Mouse (Mus musculus): ENCODE results near the gene Fank1. TPM values are rescaled to one million over a fixed set of nuclear protein-coding genes. Genes with fewer than 3 reads are reported as not detected.
A peak's percentile ranks its signal among the peaks of the same experiment; 100 is the strongest.
"Not testable (repeated sequence)": the region's sequence is repeated elsewhere in the genome, so short reads cannot be mapped to it uniquely, and the experiment has no call there.

The Fank1 gene
- polyA plus RNA-seq, 1 experiment, result 0.04 TPM

GRCm38 (mm10) chr7:133879761-133880160, 103.1 kb downstream of the Fank1 start:
- 95% methylated on average over 8 of the region's 8 CpGs for WGBS

GRCm38 (mm10) chr7:133884759-133885431, 108.2 kb downstream of the Fank1 start:
- WGBS, result 61% methylated on average over 5 of the region's 9 CpGs
- not testable (repeated sequence) for DNase-seq (ENCODE audit: low read depth, low spot score)

More at GRCm38 (mm10) chr7:133879761-133880160, 103.1 kb downstream of the Fank1 start:
- DNase-seq (ENCODE audit: low read depth, low spot score), result no peak

- no peak for DNase-seq (ENCODE audit: low read depth, low spot score)
- WGBS, result 80% methylated on average over 19 of the region's 19 CpGs
Measured at GRCm38 (mm10) chr7:133888926-133889920, 112.6 kb downstream of the Fank1 start.

DNA sequence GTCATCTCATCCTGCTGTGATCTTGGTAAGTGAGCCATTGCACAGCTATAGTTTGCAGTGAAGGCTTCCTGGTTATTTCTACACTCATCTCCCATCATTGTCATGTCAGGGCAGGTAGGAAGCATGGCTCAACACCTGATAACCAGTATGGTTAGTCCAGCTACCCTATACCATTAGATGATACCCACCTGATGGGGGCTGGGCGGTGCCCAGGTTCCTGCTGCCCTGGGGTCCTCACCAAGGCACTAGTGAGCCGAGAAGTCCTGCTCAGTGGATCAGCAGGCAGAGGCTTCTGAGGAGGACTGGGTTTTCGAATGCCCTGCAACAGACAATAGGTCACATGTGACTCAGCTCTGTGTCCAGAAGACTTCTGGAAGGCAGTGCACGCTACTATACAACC, 113.3 kb downstream of the Fank1 start:
- no peak for DNase-seq (ENCODE audit: low read depth, low spot score)
- 86% methylated on average over 4 of the region's 4 CpGs for WGBS

GRCm38 (mm10) chr7:133891298-133891697, 114.6 kb downstream of the Fank1 start:
- no peak for DNase-seq (ENCODE audit: low read depth, low spot score)
- 87% methylated on average over 9 of the region's 9 CpGs for whole genome bisulfite sequencing

GRCm38 (mm10) chr7:133891796-133892195, 115.1 kb downstream of the Fank1 start:
- 63% methylated on average over 4 of the region's 4 CpGs for WGBS
- no peak for DNase-seq (ENCODE audit: low read depth, low spot score)

DNA sequence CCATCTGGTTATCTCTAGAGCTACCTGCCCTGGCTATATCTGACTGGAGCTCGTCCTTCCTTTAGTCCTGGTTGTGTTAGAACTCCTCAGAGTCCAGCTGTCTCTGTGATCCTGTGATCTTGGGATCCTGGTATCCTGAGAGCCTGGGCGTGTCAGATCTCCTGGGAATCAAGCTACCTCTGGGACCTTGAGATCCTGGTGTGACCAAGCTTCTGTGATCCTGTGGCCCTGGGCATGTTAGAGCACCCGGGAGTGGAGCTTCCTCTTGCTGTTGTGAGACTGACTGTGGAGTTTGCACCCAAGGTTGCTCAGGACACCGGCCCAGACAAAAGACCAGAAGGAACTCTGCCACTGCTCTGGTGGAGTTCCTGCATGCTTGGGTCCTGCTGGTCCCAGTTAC, 122.7 kb downstream of the Fank1 start:
- no peak for DNase-seq (ENCODE audit: low read depth, low spot score)
- 68% methylated on average over 4 of the region's 4 CpGs for WGBS

GRCm38 (mm10) chr7:133908966-133909365, 132.3 kb downstream of the Fank1 start:
- WGBS, result 74% methylated on average over 4 of the region's 4 CpGs
- DNase-seq (ENCODE audit: low read depth, low spot score), result no peak

GRCm38 (mm10) chr7:133909833-133910375, 133.2 kb downstream of the Fank1 start:
- WGBS, result 37% methylated on average over 7 of the region's 7 CpGs
- no peak for DNase-seq (ENCODE audit: low read depth, low spot score)

- WGBS, result 92% methylated on average over 3 of the region's 3 CpGs
- DNase-seq (ENCODE audit: low read depth, low spot score), result no peak
Measured at GRCm38 (mm10) chr7:133911881-133912280, 135.2 kb downstream of the Fank1 start.

DNA sequence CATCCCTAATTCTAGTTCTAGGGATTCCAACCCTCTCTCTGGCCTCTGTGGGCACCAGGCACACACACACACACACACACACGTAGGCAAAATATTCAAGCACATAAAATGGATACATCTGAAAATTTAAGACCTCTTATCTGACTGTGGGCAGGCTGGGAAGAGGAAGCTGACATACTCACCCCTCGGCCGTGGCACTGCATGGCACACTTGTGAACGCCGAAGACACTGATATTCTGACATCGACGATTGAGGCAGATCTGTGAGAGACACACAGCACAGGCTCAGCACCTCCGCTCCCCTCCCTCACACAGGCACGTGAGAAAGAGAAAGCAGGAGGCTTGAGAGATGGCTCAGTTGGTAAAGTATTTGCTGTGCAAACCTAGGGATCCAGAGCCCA, 139.6 kb downstream of the Fank1 start:
- 78% methylated on average over 9 of the region's 9 CpGs for WGBS
- DNase-seq (ENCODE audit: low read depth, low spot score), result no peak

- 80% methylated on average over 5 of the region's 5 CpGs for WGBS
- no peak for DNase-seq (ENCODE audit: low read depth, low spot score)
Measured at GRCm38 (mm10) chr7:133919306-133919705, 142.6 kb downstream of the Fank1 start.

DNA sequence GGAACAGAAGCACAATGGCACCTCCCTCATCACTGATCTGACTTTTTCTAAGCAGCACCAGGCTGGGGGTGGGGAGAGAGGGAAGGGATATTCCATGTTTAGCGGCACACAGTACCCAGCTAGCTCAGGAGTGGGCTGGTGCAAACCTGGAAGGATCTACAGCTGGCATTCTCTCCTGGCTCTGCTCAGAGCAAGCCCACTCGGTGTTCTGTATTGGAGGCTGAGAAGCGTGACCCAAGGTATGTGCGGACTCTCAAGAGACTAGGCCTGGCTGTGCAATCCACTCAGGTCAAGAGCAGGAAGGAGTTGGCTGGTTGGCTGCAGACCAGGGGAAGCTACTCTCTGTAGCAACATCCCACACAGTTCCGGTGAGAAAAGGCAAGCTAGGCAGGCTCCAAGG, 143.3 kb downstream of the Fank1 start:
- WGBS, result 83% methylated on average over 5 of the region's 5 CpGs
- no peak for DNase-seq (ENCODE audit: low read depth, low spot score)

DNA sequence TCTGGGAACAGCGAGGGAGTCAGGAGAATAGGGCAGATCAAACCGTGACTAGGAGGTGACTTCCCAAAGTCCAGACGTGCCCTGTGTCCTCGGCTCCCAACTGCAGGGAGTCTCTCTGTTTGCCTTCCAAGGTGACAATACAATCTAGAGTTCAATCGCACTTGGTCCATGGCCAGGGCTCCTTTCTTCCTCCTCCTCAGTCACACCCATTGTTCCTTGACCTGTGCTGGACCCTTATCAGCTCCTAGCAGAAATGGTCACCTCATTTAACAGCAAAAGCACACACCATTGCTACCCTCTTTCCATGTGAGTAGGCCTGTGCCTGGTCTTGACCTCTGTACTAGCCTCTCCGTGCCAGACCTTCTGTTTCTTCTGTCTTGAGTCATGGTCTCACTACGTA, 144.1 kb downstream of the Fank1 start:
- DNase-seq (ENCODE audit: low read depth, low spot score), result peak; percentile 52
- WGBS, result 54% methylated on average over 7 of the region's 7 CpGs

DNA sequence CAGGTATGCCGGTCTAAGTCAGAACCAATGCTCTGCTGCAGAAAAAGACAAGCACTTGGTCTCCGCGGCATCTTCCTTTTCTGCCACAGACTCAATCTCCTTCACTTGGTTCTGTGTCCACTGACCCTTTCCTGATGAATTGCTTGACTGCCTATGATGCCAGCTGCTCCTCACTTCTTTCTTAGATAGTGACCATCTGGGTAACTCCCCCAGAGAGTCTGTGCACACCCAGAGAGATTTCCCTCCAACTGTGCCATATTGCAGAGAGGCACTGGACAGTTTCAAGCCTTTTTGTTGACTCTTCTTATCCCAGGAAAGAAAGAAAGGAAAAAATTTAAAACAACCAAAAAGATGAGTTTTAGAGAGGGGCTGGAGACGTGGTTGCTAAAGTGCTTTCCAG, 144.6 kb downstream of the Fank1 start:
- 92% methylated on average over 4 of the region's 4 CpGs for WGBS
- no peak for DNase-seq (ENCODE audit: low read depth, low spot score)

DNA sequence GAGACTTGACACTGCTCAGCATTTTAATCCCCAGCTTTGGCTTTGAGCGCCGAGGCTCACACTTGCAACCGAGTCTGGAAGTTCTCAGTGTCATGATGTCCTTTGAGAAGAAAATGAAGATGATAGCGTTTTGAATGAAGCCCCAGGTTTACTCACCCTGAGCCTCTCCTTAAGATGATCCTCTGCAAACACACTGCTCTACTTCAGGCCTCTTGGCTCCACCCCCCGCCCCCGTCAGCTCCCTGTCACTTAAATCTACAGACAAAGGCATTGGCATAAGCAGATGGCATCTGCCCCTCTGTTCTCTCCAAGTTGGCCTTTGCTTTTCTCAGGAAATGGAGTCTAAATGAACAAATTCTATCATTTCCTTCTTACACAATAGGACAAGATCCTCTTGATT, 147.3 kb downstream of the Fank1 start:
- WGBS, result 28% methylated on average over 6 of the region's 6 CpGs
- no peak for DNase-seq (ENCODE audit: low read depth, low spot score)

DNA sequence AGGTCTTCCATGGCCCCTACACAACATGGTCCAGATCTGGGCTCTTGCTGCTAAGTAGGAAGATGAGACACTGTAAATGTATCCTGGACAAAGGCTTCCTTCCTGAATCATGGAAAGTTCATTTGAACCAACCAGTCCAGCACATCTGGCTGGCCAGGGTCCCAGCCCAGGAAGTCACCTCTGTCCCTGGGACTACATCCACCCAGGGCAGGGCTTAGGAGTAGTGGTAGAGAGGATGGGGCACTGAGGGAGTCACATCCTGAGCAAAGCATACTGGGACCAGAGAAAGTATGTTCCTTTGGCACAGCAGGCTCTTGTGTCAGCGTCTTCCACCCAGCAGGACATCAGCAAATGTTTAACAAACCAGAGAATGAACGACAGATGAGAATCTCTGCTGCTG, 149.1 kb downstream of the Fank1 start:
- WGBS, result 54% methylated on average over 2 of the region's 2 CpGs
- no peak for DNase-seq (ENCODE audit: low read depth, low spot score)

DNA sequence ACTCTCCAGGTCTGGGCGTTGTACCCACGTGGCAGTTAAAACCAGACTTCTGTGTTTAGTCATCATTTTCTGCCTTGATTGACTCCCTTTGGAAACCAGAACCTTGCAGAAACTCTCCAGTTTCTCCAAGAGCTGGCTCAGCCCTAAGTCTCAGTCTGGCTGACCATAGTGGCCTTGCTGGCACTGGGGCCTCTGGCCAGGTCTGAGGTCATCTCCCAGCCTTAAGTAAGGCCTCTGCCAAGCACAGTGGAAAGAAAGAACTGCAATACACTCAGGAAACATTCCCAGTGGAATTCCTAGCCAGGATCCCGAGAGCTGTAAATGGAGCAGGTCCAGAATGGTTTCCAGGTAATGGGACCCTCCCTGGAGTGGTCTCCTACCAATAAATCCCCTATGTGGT, 152.3 kb downstream of the Fank1 start:
- WGBS, result 86% methylated on average over 3 of the region's 3 CpGs
- no peak for DNase-seq (ENCODE audit: low read depth, low spot score)
